Mouse (Mus musculus) kidney, adult 2 months (tissue): ENCODE results near the gene Blcap.

Experiments used
- CTCF ChIP-seq: fragments of 200-500 bp; conservative IDR thresholded peaks from 2 replicates; pipeline ENCODE4 v1.5.1; 2011; ENCODE audit warnings: low read depth, mild to moderate bottlenecking, control low read depth, low read length, moderate library complexity, mixed read lengths; ENCODE audit not compliant: insufficient read depth, insufficient read length
- POLR2A ChIP-seq: fragments of 200-500 bp; IDR thresholded peaks from one replicate; pipeline ENCODE4 v1.6.1; 2011; ENCODE audit warnings: low read depth, low read length, control low read depth

- TF ChIP-seq POLR2A (no peak), CTCF (no peak)
These were observed 61.9 kb downstream of the Blcap start for GRCm38 (mm10) chr2:157509182-157509581.
